Mouse (Mus musculus): ENCODE data around the gene Gm17604. TPM values are rescaled to one million over a fixed set of nuclear protein-coding genes. Genes with fewer than 3 reads are reported as not detected.

Gene Gm17604
- polyA plus RNA-seq, 1 experiment from 2014 or later, result not detected

Other genes with a start within 250 kb of the Gm17604 start
- gene Mospd2, start 24.5 kb downstream of the Gm17604 start, polyA plus RNA-seq (2014; fragmentation: Nextera tagmentation; extraction: Ambion mirVana), result 31.6 and 33.8 TPM in 2 replicates
- gene Fancb, start 24.2 kb downstream of the Gm17604 start, polyA plus RNA-seq (2014; fragmentation: Nextera tagmentation; extraction: Ambion mirVana), result 12.0 and 13.2 TPM in 2 replicates

All from stomach, embryonic 14.5 days (tissue).